40 mouse cellular contexts compared by ENCODE assay signal in the genomic region with DNA sequence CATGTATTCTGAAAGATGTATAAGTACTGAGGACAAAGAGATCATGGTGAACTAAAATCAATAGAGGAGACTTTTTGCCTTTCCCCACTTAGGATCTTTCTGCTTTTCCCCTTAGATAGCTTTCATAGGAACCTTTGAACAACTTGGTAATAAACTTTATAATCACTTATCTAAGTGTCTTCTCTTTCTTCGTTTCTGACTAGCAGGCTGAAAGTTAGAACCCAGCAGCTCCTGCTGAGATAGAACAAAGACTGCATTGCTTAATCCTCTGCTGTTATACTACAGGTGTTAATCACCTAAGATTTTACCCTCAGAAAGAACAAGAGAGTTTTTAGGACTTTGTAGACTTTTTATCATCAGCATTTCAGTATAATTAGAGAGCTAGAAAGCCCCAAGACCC. TPM values are rescaled to one million over a fixed set of nuclear protein-coding genes. Genes with fewer than 3 reads are reported as not detected.
"Had no signal": no experiment of that assay in that cellular context is flagged by ENCODE, and none has a peak within 500 bp of the region (broad histone marks: within the 10 kb centered on the region; RNA-seq: fewer than 3 reads in every experiment).

No protein-coding gene starts in this region.

- H3K4me1 ChIP-seq: heart, embryonic 10.5 days; heart, embryonic 12.5 days; heart, embryonic 13.5 days; heart, embryonic 15.5 days; hindbrain, embryonic 10.5 days; hindbrain, embryonic 12.5 days; hindbrain, embryonic 15.5 days; kidney, embryonic 15.5 days had no signal

- H3K4me2 ChIP-seq: heart, embryonic 11.5 days; heart, embryonic 12.5 days; heart, embryonic 13.5 days; heart, embryonic 15.5 days; hindbrain, embryonic 12.5 days; hindbrain, embryonic 14.5 days; hindbrain, embryonic 15.5 days; kidney, embryonic 15.5 days had no signal

- H3K36me3 ChIP-seq: heart, embryonic 10.5 days; heart, embryonic 12.5 days; heart, embryonic 13.5 days; heart, embryonic 15.5 days; hindbrain, embryonic 10.5 days; hindbrain, embryonic 12.5 days; hindbrain, embryonic 15.5 days; kidney, embryonic 15.5 days had no signal

- H3K9me3 ChIP-seq: heart, embryonic 10.5 days; heart, embryonic 15.5 days; hindbrain, embryonic 10.5 days; hindbrain, embryonic 12.5 days; hindbrain, embryonic 15.5 days; kidney, embryonic 15.5 days had no signal

- H3K27me3 ChIP-seq: heart, embryonic 12.5 days; heart, embryonic 13.5 days; heart, embryonic 15.5 days; hindbrain, embryonic 12.5 days; hindbrain, embryonic 15.5 days; kidney, embryonic 15.5 days had no signal

- ATAC-seq: hindbrain, embryonic 16.5 days; hindbrain, postnatal 0 days; inflammation-experienced regulatory T-cells, adult 6 months had no signal

- H3K4me3 ChIP-seq: heart, embryonic 10.5 days; heart, embryonic 12.5 days; heart, embryonic 13.5 days; heart, embryonic 15.5 days; hindbrain, embryonic 10.5 days; hindbrain, embryonic 12.5 days; hindbrain, embryonic 15.5 days; kidney, embryonic 15.5 days; layer of hippocampus, adult 2 months; left cerebral cortex, adult 2 months had no signal

- H3K9ac ChIP-seq: heart, embryonic 12.5 days; heart, embryonic 13.5 days; heart, embryonic 15.5 days; hindbrain, embryonic 12.5 days; hindbrain, embryonic 14.5 days; hindbrain, embryonic 15.5 days; kidney, embryonic 15.5 days had no signal

- DNase-seq: heart, postnatal 10 days; heart, postnatal 14 days; heart, postnatal 36 days; heart, postnatal 4 days; kidney, adult 11 months; kidney, adult 18-20 months; kidney, adult 2 months; kidney, adult 8-10 months; kidney, adult 9 months; kidney, postnatal 10 days; kidney, postnatal 14 days; kidney, postnatal 25 days; kidney, postnatal 36 days; kidney, postnatal 4 days; layer of hippocampus, adult 9-11 months; layer of hippocampus, postnatal 36 days had no signal

- H3K27ac ChIP-seq: heart, embryonic 10.5 days; heart, embryonic 13.5 days; heart, embryonic 15.5 days; hindbrain, embryonic 10.5 days; hindbrain, embryonic 12.5 days; hindbrain, embryonic 14.5 days; hindbrain, embryonic 15.5 days; hindbrain, postnatal 0 days; kidney, embryonic 15.5 days; kidney, postnatal 0 days; layer of hippocampus, adult 2 months; left cerebral cortex, adult 2 months had no signal

RNA-seq across cellular contexts. Expression of gene Olfr1009, which starts 4.1 kb away (rescaled TPM):
- polyA plus RNA-seq: heart, embryonic 10.5 days; heart, embryonic 11.5 days; heart, embryonic 12.5 days; heart, embryonic 13.5 days; heart, embryonic 14.5 days; heart, embryonic 15.5 days; heart, embryonic 16.5 days; heart, postnatal 0 days; hindbrain, embryonic 10.5 days; hindbrain, embryonic 11.5 days; hindbrain, embryonic 12.5 days; hindbrain, embryonic 14.5 days; hindbrain, embryonic 15.5 days; hindbrain, embryonic 16.5 days; hindbrain, postnatal 0 days; inflammation-experienced regulatory T-cells, adult 6 months; intestine, embryonic 14.5 days; kidney, adult 2 months; kidney, embryonic 14.5 days; kidney, embryonic 15.5 days; kidney, embryonic 16.5 days; kidney, postnatal 0 days; large intestine, adult 2 months had no signal

RNA-seq across cellular contexts. Expression of gene Olfr1008, which starts 21.9 kb away (rescaled TPM):
- polyA plus RNA-seq: heart, embryonic 10.5 days; heart, embryonic 11.5 days; heart, embryonic 12.5 days; heart, embryonic 13.5 days; heart, embryonic 14.5 days; heart, embryonic 15.5 days; heart, embryonic 16.5 days; heart, postnatal 0 days; hindbrain, embryonic 10.5 days; hindbrain, embryonic 11.5 days; hindbrain, embryonic 12.5 days; hindbrain, embryonic 14.5 days; hindbrain, embryonic 15.5 days; hindbrain, embryonic 16.5 days; hindbrain, postnatal 0 days; inflammation-experienced regulatory T-cells, adult 6 months; intestine, embryonic 14.5 days; kidney, adult 2 months; kidney, embryonic 14.5 days; kidney, embryonic 15.5 days; kidney, embryonic 16.5 days; kidney, postnatal 0 days; large intestine, adult 2 months had no signal

RNA-seq across cellular contexts. Expression of gene Olfr1006, which starts 32.6 kb away (rescaled TPM):
- polyA plus RNA-seq: heart, embryonic 10.5 days; heart, embryonic 11.5 days; heart, embryonic 12.5 days; heart, embryonic 13.5 days; heart, embryonic 14.5 days; heart, embryonic 15.5 days; heart, embryonic 16.5 days; heart, postnatal 0 days; hindbrain, embryonic 10.5 days; hindbrain, embryonic 11.5 days; hindbrain, embryonic 12.5 days; hindbrain, embryonic 14.5 days; hindbrain, embryonic 15.5 days; hindbrain, embryonic 16.5 days; hindbrain, postnatal 0 days; inflammation-experienced regulatory T-cells, adult 6 months; intestine, embryonic 14.5 days; kidney, adult 2 months; kidney, embryonic 14.5 days; kidney, embryonic 15.5 days; kidney, embryonic 16.5 days; kidney, postnatal 0 days; large intestine, adult 2 months had no signal

RNA-seq across cellular contexts. Expression of gene Olfr154, which starts 46.9 kb away (rescaled TPM):
- polyA plus RNA-seq: heart, embryonic 10.5 days; heart, embryonic 11.5 days; heart, embryonic 12.5 days; heart, embryonic 13.5 days; heart, embryonic 14.5 days; heart, embryonic 15.5 days; heart, embryonic 16.5 days; heart, postnatal 0 days; hindbrain, embryonic 10.5 days; hindbrain, embryonic 11.5 days; hindbrain, embryonic 12.5 days; hindbrain, embryonic 14.5 days; hindbrain, embryonic 15.5 days; hindbrain, embryonic 16.5 days; hindbrain, postnatal 0 days; inflammation-experienced regulatory T-cells, adult 6 months; intestine, embryonic 14.5 days; kidney, adult 2 months; kidney, embryonic 14.5 days; kidney, embryonic 15.5 days; kidney, embryonic 16.5 days; kidney, postnatal 0 days; large intestine, adult 2 months had no signal

RNA-seq across cellular contexts. Expression of gene Olfr1012, which starts 51.4 kb away (rescaled TPM):
- polyA plus RNA-seq: heart, embryonic 10.5 days; heart, embryonic 11.5 days; heart, embryonic 12.5 days; heart, embryonic 13.5 days; heart, embryonic 14.5 days; heart, embryonic 15.5 days; heart, embryonic 16.5 days; heart, postnatal 0 days; hindbrain, embryonic 10.5 days; hindbrain, embryonic 11.5 days; hindbrain, embryonic 12.5 days; hindbrain, embryonic 14.5 days; hindbrain, embryonic 15.5 days; hindbrain, embryonic 16.5 days; hindbrain, postnatal 0 days; inflammation-experienced regulatory T-cells, adult 6 months; intestine, embryonic 14.5 days; kidney, adult 2 months; kidney, embryonic 14.5 days; kidney, embryonic 15.5 days; kidney, embryonic 16.5 days; kidney, postnatal 0 days; large intestine, adult 2 months had no signal
